Mouse (Mus musculus): ENCODE results near the gene Morc3. TPM values are rescaled to one million over a fixed set of nuclear protein-coding genes. Genes with fewer than 3 reads are reported as not detected.
A peak's percentile ranks its signal among the peaks of the same experiment; 100 is the strongest.

Morc3 gene
- polyA plus RNA-seq, 1 experiment from 2014 or later: 41.5 TPM

DNA sequence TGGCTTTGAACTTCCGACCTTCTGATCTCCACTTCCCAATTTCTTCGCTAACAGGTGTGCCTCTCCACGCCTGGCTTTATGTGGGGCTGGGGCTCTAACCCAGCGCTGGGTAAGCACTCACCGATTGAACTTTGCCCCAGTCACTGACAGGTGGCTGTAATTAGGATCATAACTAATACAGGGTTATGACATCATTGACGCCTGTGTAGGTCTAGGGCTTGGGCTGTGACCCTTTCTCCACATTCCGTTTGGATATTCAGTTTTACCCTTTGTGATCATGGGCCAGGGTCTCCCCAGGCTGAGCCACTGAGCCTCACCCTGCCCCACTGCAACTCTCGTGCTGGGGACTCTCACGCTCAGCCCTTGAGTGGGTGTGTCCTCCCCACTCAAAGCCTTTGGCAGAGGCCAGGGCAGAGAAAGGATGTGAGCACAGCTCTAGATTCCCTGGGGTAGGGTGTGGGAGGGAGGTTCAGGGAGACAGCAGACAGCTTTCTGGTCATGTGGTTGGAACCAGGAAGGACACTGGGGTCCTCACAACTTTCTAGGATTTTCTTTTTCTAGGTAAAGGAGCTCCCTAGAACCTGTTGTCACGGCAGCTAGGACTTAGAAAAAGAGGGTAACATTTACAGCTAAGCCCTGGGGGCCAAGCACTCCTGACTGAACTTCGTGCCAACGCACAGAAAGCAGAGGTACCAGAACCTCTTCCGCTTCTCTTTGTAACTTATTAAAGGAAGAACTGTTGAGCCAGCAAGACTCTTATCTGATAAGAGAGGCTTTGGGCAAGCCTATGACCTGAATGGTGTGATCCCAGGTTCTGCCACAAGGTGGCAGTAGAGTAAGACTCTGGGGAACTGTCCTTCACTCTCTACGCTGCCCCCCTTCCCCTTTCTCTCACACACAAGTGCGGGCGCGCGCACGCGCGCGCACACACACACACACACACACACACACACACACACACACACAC lies 86.1 kb downstream of the Morc3 start:
- no peaks in the 10 kb centered on the region for H3K9me3 ChIP-seq
- no peak overlapping the region for H3K27ac ChIP-seq (replicated peaks)
- WGBS: 41% methylated on average over 20 of the region's 22 CpGs
- H3K4me3 ChIP-seq: no peak overlapping the region
- ATAC-seq (replicated peaks): peak; percentile 58
- no peaks in the 10 kb centered on the region for H3K4me1 ChIP-seq
- H3K9ac ChIP-seq (replicated peaks): no peak overlapping the region
- no peaks in the 10 kb centered on the region for H3K36me3 ChIP-seq
- H3K27me3 ChIP-seq: no peaks in the 10 kb centered on the region
- H3K4me2 ChIP-seq (replicated peaks): peak overlapping the region; percentile 33

DNA sequence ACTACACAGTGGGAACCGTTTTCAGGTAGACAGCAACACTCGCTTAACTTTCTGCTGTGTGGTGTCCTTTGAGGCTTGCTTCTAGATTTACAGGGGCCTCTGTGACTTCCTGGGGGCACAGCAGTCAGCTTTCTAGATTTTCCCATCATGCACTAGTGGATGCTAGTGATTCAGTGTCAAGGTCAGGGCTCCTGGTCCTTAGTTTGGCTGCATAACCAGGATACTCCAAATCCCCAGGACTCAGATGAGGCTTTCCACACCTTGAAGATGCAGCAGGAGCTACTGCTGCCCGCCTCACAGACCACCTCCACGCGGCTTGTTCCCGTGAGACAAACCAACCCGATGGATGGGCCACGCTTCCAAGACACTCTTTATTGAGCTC lies 86.7 kb downstream of the Morc3 start:
- no peak for ATAC-seq (replicated peaks)
- Histone ChIP-seq H3K36me3 (no peaks in the 10 kb centered on the region), H3K27ac (replicated peaks) (no peak overlapping the region), H3K9ac (replicated peaks) (no peak overlapping the region), H3K27me3 (no peaks in the 10 kb centered on the region), H3K4me2 (replicated peaks) (peak overlapping the region; percentile 33), H3K4me1 (no peaks in the 10 kb centered on the region), H3K9me3 (no peaks in the 10 kb centered on the region), H3K4me3 (no peak overlapping the region)
- WGBS: 63% methylated on average over 8 of the region's 8 CpGs

DNA sequence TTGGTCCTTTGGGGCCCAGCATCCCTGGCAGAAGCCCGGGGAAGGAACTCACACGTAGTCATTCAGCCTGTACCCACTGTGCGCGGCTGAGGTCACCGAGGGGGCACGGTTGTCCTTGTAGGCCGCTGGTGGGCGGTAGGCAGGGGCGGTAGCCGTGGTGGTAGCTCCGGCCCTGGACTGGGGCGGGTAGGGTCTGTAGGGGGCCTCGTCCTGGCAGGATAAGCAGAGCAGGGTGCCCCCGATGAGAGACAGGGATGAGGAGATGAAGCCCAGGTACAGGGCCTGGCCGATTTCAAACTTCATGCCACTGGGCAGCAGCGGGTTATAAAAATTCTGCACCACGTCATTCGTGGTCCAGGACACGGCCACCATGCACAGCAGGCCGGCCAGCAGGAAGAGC lies 87.3 kb downstream of the Morc3 start:
- no peak overlapping the region for H3K9ac ChIP-seq (replicated peaks)
- ATAC-seq (replicated peaks): no peak
- no peak overlapping the region for H3K4me3 ChIP-seq
- no peaks in the 10 kb centered on the region for H3K36me3 ChIP-seq
- no peaks in the 10 kb centered on the region for H3K4me1 ChIP-seq
- H3K4me2 ChIP-seq (replicated peaks): no peak overlapping the region
- no peak overlapping the region for H3K27ac ChIP-seq (replicated peaks)
- 79% methylated on average over 20 of the region's 20 CpGs for WGBS
- no peaks in the 10 kb centered on the region for H3K9me3 ChIP-seq
- H3K27me3 ChIP-seq: no peaks in the 10 kb centered on the region

DNA sequence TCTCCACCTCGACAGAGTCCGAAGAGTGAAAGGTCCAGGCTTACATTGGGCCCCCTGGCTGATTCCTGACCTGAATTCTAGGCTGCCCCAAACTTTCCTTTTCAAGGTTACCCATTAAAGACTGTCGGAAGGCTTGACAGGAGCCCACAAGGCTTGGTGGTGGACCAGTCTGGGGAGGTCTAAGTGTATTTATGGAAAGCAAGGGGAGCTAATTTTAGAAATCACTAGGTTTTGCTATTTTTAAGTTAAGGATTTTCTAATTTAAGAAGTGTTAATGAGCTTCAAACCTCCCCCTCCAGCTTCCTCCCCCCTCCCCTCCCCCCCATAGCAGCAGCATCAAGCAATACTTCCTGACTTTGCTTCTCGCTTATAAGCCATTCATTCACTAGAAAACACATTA lies 88.8 kb downstream of the Morc3 start:
- H3K9me3 ChIP-seq: no peaks in the 10 kb centered on the region
- no peaks in the 10 kb centered on the region for H3K4me1 ChIP-seq
- H3K4me3 ChIP-seq: no peak overlapping the region
- no peak for ATAC-seq (replicated peaks)
- 77% methylated on average over 4 of the region's 4 CpGs for WGBS
- no peaks in the 10 kb centered on the region for H3K27me3 ChIP-seq
- no peak overlapping the region for H3K27ac ChIP-seq (replicated peaks)
- H3K36me3 ChIP-seq: no peaks in the 10 kb centered on the region
- H3K9ac ChIP-seq (replicated peaks): no peak overlapping the region
- H3K4me2 ChIP-seq (replicated peaks): no peak overlapping the region

DNA sequence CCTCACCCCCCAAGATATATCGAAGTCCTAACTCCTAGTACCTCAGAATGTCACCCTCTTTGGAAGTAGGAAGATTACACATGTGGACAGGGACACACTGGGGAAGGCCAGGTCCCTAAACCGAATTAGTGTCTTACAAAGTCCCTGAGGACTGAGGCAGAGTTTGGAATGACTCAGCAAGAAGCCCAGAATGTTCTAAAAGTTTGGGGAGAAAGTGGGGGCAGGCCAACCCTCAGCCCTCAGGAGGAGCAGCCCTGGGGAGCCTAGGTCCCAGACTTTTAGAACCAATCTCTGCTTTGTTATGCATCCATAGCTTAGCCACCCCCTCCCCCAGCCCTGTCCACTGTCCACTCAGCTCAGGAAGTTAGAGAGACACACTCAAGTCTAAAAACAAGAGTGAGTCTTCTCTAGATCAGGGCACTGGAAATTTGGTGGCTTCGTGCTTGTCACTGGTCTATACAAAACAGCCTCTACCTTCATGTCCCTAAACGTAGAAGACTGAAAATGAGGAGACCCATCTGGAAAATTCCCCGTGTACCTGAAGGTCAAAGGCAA lies 91.0 kb downstream of the Morc3 start:
- H3K4me3 ChIP-seq: no peak overlapping the region
- no peaks in the 10 kb centered on the region for H3K27me3 ChIP-seq
- no peak overlapping the region for H3K27ac ChIP-seq (replicated peaks)
- H3K36me3 ChIP-seq: no peaks in the 10 kb centered on the region
- no peak overlapping the region for H3K4me2 ChIP-seq (replicated peaks)
- H3K9me3 ChIP-seq: no peaks in the 10 kb centered on the region
- no peak for ATAC-seq (replicated peaks)
- no peaks in the 10 kb centered on the region for H3K4me1 ChIP-seq
- H3K9ac ChIP-seq (replicated peaks): no peak overlapping the region
- 82% methylated on average over 5 of the region's 5 CpGs for WGBS

DNA sequence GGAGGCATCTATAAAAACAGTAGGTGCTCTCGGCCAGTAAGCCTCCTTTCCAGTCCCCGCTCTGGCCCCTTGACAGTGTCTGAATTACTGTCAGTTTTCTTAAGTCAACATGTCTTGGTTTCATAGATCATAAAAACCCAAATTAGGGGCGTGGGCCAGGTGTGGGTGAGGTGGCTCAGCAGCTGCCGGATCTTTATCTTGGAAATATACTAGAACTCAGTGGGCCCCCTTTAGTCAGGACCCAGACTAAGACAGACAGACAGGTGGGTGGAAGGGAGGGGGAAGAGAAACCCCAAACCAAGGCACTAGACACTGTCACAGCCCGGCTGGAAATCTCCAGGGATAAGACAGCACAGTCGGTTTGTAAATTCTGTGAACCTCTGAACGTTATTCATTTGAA lies 91.9 kb downstream of the Morc3 start:
- Histone ChIP-seq H3K36me3 (no peaks in the 10 kb centered on the region), H3K4me1 (no peaks in the 10 kb centered on the region), H3K9me3 (no peaks in the 10 kb centered on the region), H3K27me3 (no peaks in the 10 kb centered on the region), H3K9ac (replicated peaks) (no peak overlapping the region), H3K27ac (replicated peaks) (no peak overlapping the region), H3K4me3 (no peak overlapping the region), H3K4me2 (replicated peaks) (no peak overlapping the region)
- 78% methylated on average over 7 of the region's 7 CpGs for WGBS
- ATAC-seq (replicated peaks): no peak

Other genes starting within 250 kb of the Morc3 start
- 15.5 and 20.2 TPM in 2 replicates for gene Setd4, start 228.1 kb upstream of the Morc3 start, polyA plus RNA-seq (2015; fragmentation: Nextera tagmentation; extraction: Ambion mirVana)
- 148 TPM in 2 replicates for gene Cbr1, start 226.3 kb upstream of the Morc3 start, polyA plus RNA-seq (2015; fragmentation: Nextera tagmentation; extraction: Ambion mirVana)
- not detected in 2 replicates for gene Gm5678, start 204.0 kb upstream of the Morc3 start, polyA plus RNA-seq (2015; fragmentation: Nextera tagmentation; extraction: Ambion mirVana)
- gene Cbr3, start 148.9 kb upstream of the Morc3 start, polyA plus RNA-seq (2015; fragmentation: Nextera tagmentation; extraction: Ambion mirVana): 1.4 and 1.6 TPM in 2 replicates
- gene Dop1b, start 120.2 kb upstream of the Morc3 start, polyA plus RNA-seq (2015; fragmentation: Nextera tagmentation; extraction: Ambion mirVana): 26.2 and 27.3 TPM in 2 replicates
- gene Chaf1b, start 51.8 kb downstream of the Morc3 start, polyA plus RNA-seq (2015; fragmentation: Nextera tagmentation; extraction: Ambion mirVana): 42.0 and 44.4 TPM in 2 replicates
- gene Cldn14, start 176.7 kb downstream of the Morc3 start, polyA plus RNA-seq (2015; fragmentation: Nextera tagmentation; extraction: Ambion mirVana): not detected in 2 replicates